Mouse (Mus musculus) R1 (cell line): ENCODE measurements around the gene Uchl5.
A peak's percentile ranks its signal among the peaks of the same experiment; 100 is the strongest.

Source experiments
- DNase-seq: peaks from one replicate; pipeline ENCODE4 v3.0.0-alpha.2; 2018; ENCODE audit warnings: low read depth, low spot score

Gene Uchl5

GRCm38 (mm10) chr1:143776446-143777411 is at the start of gene Uchl5, which contains the start of gene Trove2:
Gene Uchl5, plus strand, starts transcription at chr1:143777272.
Gene Trove2, minus strand, starts transcription at chr1:143777068.
- peak; percentile 97 for DNase-seq

DNA sequence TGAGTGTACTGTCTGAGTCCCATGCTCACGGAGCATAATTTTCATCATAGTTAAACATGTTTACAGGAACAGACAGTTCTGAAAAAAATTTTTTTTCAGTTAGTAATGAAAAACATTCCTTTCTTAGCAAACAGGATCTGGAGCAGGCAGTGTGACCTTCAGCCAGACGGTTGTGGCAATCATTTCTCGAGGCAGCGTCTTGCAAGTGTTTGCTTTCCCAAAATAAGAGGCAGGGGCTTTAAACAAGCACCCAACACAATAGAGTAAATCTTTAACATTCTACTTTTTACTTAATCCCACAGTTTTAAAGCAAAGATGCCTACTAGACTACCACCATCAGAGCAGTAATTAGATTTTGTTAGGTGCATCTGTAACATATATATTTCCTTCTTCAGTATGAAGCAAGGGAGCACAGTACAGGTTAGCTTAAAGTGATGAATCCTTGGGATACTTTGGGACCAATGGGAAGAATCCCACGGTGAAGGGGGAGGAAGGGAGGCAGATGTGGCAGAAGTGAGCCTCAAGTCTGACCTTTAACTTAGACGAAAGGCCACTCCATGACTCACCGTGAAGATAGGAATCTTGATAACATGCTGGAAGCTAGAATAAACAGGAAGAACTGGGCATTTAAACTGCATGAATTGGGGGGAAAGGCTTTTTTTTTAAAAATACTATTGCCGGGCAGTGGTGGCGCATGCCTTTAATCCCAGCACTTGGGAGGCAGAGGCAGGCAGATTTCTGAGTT is 49.2 kb upstream of the Uchl5 start:
- DNase-seq, result no peak

- DNase-seq, result peak; percentile 89
These were observed 46.2 kb upstream of the Uchl5 start for GRCm38 (mm10) chr1:143730899-143731298.

DNA sequence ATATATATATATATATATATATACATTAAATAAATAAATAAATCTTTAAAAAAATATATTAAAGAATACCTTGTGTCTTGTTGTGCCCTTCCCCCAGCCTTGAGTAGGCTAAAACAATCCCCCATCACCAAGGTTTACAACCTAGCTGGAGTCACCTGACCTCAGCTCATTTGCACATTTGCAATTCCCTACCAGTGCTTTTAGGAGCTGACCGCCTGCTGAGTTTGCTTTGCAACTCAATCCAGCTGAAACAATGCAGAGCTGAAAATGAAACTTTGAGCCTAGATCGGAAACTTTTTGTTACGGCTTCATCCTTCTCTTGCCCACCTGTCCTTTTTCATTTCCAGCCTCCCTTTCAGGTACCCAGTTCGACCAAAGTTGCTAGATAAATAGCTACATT is 45.4 kb upstream of the Uchl5 start:
- DNase-seq, result peak; percentile 96

DNA sequence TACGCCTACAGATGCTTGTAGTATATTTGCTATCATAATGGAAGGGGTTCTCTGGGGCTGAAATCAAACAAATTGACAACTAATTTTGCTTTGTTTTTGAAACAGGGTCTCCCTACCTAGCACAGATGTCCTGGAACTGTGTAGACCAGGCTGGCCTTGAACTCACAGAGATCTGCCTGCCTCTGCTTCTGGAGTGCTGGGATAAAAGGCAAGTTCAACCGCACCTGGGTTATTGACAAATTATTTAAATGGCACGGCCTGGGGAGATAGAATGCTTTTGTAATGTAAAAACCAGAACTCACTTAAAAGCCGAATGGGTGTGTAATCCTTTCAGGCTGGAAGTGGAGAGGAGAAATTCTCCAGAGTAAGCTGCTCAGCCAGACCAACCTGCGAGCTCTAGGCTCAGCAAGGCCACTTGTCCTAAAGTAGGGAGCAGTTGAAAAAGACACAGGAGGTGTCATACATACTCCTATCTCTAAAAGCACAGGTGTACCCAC is 43.1 kb upstream of the Uchl5 start:
- DNase-seq, result peak; percentile 91

DNA sequence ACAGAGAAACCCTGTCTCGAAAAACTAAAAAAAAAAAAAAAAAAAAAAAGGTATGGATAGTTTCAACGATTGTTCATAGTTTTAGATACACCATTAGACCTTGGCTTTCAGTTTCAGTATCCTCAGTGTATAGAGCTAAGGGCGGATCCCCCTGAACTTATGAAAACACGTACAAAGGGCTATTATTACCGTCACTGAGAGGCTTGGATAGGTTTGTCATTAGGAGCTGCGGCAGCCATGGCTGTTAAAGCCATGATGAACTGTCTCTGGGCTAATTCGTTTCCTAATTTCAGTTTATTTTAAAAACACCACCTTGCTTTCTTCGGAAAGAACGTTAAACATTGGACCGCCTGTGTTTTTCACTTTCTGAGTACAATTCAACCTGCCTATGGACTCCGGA is 38.3 kb upstream of the Uchl5 start:
- DNase-seq, result peak; percentile 16

GRCm38 (mm10) chr1:143739361-143740350 is 37.4 kb upstream of the Uchl5 start:
- peak; percentile 87 for DNase-seq

DNA sequence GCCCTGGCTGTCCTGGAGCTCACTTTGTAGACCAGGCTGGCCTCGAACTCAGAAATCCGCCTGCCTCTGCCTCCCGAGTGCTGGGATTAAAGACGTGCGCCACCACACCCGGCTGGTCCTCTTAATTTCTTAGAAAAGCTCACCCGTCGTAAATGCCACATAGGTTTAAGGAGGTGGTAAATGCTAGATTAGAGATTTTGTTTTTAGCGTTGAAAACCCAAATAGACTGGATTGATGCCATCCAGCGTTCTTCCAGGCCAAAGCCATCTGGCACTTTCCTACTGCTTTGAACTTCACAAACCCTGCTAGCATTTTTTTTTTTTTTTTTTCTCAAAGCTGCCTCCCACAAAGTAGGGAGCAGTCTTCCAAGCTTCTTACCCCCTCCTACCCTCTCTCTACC is 36.5 kb upstream of the Uchl5 start:
- DNase-seq, result no peak

DNA sequence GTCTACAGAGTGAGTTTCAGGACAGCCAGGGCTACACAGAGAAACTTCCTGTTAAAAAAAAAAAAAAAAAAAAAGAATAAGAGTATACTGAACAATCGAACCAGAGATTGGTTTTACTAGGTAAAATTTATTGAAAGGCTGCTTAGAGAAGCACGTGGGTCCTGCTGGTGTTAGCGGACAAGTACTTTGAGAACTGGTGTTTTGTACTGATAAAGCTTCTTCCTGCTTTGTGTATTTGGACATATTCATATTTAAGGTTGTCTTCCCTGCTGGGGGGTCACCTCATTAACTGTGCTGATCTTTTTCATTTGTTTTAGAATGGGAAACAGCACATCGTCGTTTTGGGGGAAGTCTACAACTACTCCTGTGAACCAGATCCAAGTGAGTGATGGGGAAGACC is 35.7 kb upstream of the Uchl5 start:
- no peak for DNase-seq

DNA sequence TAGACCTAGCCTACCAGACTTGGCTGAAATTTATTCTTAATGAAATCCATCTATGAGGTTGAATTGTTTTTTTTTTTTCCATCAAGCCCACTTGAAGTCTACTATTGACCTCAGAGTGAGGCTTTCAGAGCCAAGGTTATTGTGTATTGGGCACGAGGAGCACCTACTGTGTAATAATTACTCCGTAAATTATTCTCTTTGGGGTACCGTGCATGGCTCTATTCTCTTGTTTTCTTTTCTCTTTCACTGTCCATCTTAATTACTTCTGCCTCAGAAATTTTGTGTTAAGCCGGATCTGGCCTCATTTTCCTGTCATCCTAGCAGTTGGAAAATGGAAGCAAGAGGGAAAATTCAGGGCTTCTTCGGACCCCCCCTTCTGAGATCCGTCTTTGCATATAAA is 34.9 kb upstream of the Uchl5 start:
- DNase-seq, result no peak

DNA sequence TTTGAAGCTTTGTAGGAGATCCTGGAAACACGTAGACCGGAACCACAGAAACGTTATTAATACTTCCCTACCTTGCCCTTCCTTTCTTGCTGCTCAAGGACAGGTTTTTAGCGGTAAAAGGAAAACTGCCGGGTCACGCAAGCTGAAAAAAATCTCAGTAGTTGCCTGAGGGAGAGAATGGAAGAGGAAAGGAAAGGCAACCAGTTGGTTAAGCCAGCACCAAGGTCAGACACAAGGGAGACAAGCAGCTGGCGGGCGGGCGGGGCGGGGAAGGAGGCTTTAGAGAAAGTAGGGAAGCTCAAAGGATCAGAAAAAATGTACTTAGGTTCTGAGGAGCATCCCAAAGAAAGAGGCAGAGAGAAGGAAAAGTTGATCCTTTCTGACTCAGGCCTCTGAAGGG is 31.2 kb upstream of the Uchl5 start:
- peak; percentile 54 for DNase-seq

GRCm38 (mm10) chr1:143762159-143762558 is 14.9 kb upstream of the Uchl5 start:
- DNase-seq, result no peak

- peak; percentile 18 for DNase-seq
These were observed 12.6 kb upstream of the Uchl5 start for GRCm38 (mm10) chr1:143764443-143764842.

- DNase-seq, result no peak
These were observed 11.3 kb upstream of the Uchl5 start for GRCm38 (mm10) chr1:143765801-143766200.

DNA sequence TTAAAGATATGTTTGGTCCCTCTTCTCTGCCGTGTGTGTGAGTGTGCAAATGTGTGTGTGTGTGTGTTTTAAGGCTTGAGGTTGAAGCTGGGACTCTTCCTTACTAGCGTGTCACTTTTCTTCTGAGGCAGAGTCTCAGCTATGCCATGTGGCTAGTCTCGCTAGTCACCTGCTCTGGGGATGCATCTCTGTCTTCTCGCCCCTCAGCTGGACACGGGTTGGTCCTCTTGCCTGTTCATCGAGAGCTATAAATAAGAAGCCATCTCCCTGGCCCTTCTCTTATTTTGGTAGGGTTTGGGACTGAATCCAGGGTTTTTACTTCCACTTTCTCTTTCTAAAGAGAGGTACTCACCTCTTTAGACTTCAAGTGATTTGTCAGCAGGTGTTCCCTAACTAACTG is 10.8 kb upstream of the Uchl5 start:
- no peak for DNase-seq

- DNase-seq, result peak; percentile 27
These were observed 6.5 kb upstream of the Uchl5 start for GRCm38 (mm10) chr1:143770444-143771109.

- no peak for DNase-seq
These were observed 4.0 kb upstream of the Uchl5 start for GRCm38 (mm10) chr1:143773082-143773481.

- DNase-seq, result no peak
These were observed 3.2 kb upstream of the Uchl5 start for GRCm38 (mm10) chr1:143773909-143774308.

DNA sequence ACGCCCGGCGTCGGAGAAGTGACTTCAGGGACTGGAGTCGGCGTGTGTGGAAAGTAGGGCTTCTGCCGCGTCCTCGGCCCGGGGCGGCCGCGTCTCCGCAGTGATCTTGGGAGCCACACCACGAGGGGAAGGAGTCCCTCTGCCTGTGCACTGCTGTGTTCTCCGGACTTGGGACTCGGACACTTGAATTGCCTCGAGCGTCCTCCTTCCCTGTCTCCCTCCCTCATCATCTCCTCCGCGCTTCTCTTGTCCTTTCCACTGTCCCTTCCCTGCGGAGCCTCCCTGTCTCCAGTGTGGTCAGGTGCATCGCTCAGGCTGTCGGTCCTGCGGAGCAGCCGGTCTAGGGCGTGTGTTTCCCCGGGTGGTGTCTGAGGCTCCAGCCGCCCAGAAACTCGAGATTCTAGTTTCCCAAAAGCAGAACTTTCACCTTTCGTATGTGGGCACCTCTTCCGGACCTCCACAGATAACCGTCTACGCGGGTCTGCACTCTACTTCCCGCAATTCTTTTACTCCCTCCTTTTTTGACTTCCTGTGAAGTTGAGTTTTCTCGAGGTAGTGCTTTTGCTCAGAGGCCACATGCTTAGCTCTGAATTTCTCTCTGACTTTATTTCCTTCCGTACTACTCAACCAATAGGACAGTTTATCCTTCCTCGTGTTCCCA is 616 bp downstream of the Uchl5 start:
- peak; percentile 74 for DNase-seq
